Mouse (Mus musculus) G1E (cell line): ENCODE measurements around the gene Col6a4.

Source experiments
- CTCF ChIP-seq: IDR thresholded peaks from 2 replicates; pipeline ENCODE4 v1.5.1; 2012; ENCODE audit warnings: low read depth, low read length, inconsistent platforms, mixed read lengths
- GATA1 ChIP-seq: IDR thresholded peaks from 2 replicates; pipeline ENCODE4 v1.6.1; 2012; ENCODE audit warnings: borderline replicate concordance, low read length, inconsistent platforms, mixed read lengths
- GATA2 ChIP-seq: IDR thresholded peaks from 2 replicates; pipeline ENCODE4 v1.6.1; 2012; ENCODE audit warnings: low read depth, low read length, inconsistent platforms, borderline replicate concordance
- POLR2AphosphoS5 ChIP-seq: IDR thresholded peaks from 2 replicates; pipeline ENCODE4 v1.6.1; 2012; ENCODE audit warnings: low read depth, low read length, inconsistent platforms; ENCODE audit not compliant: insufficient replicate concordance
- TAL1 ChIP-seq: conservative IDR thresholded peaks from 2 replicates; pipeline ENCODE4 v1.6.1; 2012; ENCODE audit warnings: low read depth, low read length, inconsistent platforms, mixed read lengths

DNA sequence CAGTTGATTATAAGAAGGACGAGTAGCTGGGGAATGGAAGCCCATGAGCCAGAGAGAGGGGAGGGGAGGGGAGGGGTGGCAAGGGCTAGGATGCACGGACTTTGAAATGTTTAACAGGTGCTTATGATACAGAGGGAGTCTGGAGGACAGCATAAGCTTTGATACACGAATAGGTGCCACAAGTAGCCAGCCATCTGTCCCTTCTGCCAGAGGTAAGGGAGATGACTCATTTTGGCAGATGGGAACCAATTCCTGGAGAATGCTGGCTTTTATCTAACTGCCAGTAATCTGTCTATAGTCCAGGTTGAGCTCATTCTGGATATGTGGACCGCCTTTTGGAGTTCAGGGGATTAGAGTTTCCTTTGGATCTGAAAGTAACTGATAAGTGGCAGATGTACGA lies 20.3 kb downstream of the Col6a4 start:
- TF ChIP-seq CTCF, result no peak
- no peak for TF ChIP-seq POLR2AphosphoS5
- TF ChIP-seq GATA1, result no peak
- no peak for TF ChIP-seq GATA2
- no peak for TF ChIP-seq TAL1
